Mouse (Mus musculus) ovary, postnatal 10 days (tissue): ENCODE results near the gene Snupn.

Source experiments
- DNase-seq: peaks from one replicate; pipeline ENCODE4 v3.0.0; 2022; ENCODE audit warnings: low spot score

The Snupn gene

DNA sequence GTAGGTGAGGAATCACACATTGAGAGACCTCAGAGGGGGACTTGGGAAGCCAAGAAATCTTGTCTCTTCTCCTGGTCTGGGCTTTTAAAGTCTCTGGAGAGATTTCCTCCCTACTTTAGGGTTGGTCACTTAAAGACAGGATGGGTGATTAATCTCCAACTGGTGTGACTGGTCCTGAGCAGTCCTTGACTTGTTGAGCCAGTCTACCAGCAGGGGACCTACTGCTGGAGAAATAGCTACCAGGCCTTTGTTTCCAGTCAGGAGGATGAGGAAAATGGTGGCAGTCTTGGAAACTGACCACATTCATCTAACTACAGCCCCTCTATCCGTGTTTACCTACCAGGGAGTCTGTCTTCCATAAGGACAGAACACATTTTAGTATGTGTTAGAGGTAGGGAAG is 61.7 kb downstream of the Snupn start:
- no peak for DNase-seq

DNA sequence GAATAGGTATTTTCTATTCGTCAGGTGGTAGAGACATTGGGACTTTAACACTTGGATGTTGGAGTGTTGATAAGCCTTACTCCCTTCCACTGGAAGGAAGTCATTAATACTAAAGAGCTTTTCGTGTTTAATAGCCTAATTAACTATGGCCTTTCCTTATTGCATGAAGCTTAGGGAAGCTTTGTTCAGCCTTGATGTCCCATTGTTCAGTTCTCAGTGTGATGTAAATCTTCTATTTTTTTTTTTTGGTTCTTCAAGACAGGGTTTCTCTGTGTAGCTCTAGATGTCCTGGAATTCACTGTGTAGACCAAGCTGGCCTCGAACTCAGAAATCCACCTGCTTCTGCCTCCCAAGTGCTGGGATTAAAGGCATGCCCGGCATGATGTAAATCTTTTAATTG is 62.2 kb downstream of the Snupn start:
- no peak for DNase-seq

DNA sequence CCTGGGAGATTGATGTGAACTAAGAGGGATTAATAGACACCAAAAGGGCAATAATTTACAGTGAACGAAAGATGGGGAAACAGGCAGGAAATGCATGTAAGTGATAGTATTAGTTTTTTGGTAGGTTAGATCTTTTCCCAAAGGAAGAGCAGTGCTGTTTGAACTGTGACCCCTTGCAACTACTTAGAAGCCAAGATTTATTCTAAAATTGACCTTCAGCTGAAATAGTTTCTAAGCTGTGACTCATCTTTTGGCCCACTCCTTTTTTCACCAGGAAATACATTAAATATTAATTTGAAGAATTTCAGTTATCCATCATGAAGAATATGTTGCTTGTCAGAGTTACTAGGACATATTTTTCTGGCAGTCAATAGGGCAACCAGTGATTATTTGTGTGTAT is 63.1 kb downstream of the Snupn start:
- DNase-seq, result no peak

DNA sequence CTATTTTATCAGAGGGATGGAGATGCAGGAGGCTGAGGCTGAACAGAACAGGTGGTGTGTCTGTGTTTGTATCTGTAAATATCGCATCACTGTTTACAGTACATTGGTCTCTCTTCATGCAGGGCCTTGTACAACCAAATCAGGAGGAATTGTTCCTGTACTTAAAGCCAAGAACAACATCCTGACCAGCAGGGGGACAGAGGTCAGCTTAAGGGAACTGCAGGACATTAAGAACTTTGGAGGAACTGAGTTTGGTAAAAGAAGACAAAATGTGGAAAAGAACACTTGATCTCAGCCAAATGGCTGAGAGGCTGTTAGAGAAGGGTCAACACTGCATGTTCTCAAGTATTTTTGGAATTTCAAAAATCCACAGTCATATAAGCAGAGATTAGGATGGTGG is 64.1 kb downstream of the Snupn start:
- no peak for DNase-seq

GRCm38 (mm10) chr9:57017631-57018030 is 67.0 kb downstream of the Snupn start:
- DNase-seq, result no peak

DNA sequence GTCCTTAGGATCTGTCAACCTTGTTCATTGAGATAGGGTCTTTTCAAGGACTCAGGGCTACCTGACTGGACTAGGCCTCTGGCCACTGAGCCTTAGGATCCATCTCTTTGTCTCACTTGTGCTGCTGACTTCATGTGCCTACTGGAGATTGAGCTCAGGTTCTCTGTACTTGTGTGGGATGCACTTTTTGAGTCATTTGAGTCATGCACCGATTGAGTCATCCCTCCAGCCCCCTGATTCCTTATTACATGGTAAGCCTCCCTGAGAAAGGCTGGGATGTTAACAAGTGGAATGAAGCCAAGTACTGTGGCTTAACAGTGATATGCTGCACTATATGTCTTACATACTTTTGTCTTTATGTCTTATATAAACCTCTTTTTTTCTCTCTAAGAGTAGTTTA is 81.1 kb downstream of the Snupn start:
- DNase-seq, result no peak
